Mouse (Mus musculus) inflammation-experienced regulatory T-cells, adult 6 months (primary cell): ENCODE results near the gene Sun5. TPM values are rescaled to one million over a fixed set of nuclear protein-coding genes. Genes with fewer than 3 reads are reported as not detected.
"Not testable (repeated sequence)": the region's sequence is repeated elsewhere in the genome, so short reads cannot be mapped to it uniquely, and the experiment has no call there.

ENCODE experiments used
- ATAC-seq: one replicate; pipeline ENCODE4 v1.8.0; 2017
- polyA plus RNA-seq, 3 experiments: library from polyadenylated mRNA; unstranded; fragments of 100-300 nt; shearing (Covaris generic); gene quantifications; one replicate each; pipeline ENCODE4 v1.2.1; 2017

Gene Sun5
- polyA plus RNA-seq, 3 experiments from 2014 or later = not detected

GRCm38 (mm10) chr2:153808841-153809240 is 62.0 kb downstream of the Sun5 start:
- no peak for ATAC-seq

GRCm38 (mm10) chr2:153808146-153808545 is 62.7 kb downstream of the Sun5 start:
- ATAC-seq = no peak

GRCm38 (mm10) chr2:153807464-153807863 is 63.4 kb downstream of the Sun5 start:
- not testable (repeated sequence) for ATAC-seq

Other genes starting within 250 kb of the Sun5 start
- 100 to 1,000 TPM; 102 to 138 (median 121) TPM for gene Commd7, start 238.3 kb downstream of the Sun5 start, polyA plus RNA-seq
- 1 to 10 TPM; 1.5 to 4.8 (median 3.7) TPM for gene Dnmt3b, start 221.6 kb downstream of the Sun5 start, polyA plus RNA-seq
- not detected for gene Dnmt3c, start 174.4 kb downstream of the Sun5 start, polyA plus RNA-seq
- 100 to 1,000 TPM; 267 to 340 (median 269) TPM for gene Mapre1, start 129.8 kb downstream of the Sun5 start, polyA plus RNA-seq
- gene Efcab8, start 91.2 kb downstream of the Sun5 start, polyA plus RNA-seq = under 1 TPM in 2 of 3 experiments, not detected in 1; 0.21 to 0.38 TPM
- gene Bpifb2, start 4.0 kb upstream of the Sun5 start, polyA plus RNA-seq = not detected
- not detected for gene Bpifb6, start 29.3 kb upstream of the Sun5 start, polyA plus RNA-seq
- gene Bpifb3, start 47.1 kb upstream of the Sun5 start, polyA plus RNA-seq = not detected
- not detected for gene Bpifb4, start 67.1 kb upstream of the Sun5 start, polyA plus RNA-seq
- not detected for gene Bpifa6, start 103.9 kb upstream of the Sun5 start, polyA plus RNA-seq
- not detected for gene Bpifa2, start 137.2 kb upstream of the Sun5 start, polyA plus RNA-seq